Mouse (Mus musculus) liver, embryonic 14.5 days (tissue): ENCODE results near the gene Rars2.

Source experiments
- CTCF ChIP-seq: IDR thresholded peaks from 2 replicates; pipeline ENCODE4 v1.5.1; 2016; ENCODE audit warnings: antibody characterized with exemption, low read depth, control low read depth
- EP300 ChIP-seq: IDR thresholded peaks from 2 replicates; pipeline ENCODE4 v1.6.1; 2016; ENCODE audit warnings: antibody characterized with exemption, low read depth

DNA sequence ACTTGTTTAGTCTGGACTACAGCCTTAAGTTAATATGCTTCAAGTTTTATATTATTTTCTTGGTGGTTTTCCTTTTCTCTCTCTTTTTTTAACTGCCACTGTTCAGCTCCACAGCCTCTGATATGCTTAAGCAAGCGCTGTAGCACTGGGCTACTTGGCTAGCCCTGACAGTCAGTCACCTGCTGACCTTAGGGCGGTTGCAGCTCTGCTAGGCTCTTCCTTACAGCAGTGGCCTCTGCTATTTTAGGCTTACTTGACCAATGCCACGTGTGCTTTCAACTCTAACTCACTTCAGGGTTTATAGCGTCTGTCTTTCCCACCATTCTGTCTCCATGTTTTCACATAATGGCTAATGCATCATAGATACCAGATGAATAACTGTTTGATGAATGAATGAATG, 10.8 kb downstream of the Rars2 start:
- TF ChIP-seq EP300 (no peak), CTCF (no peak)
